Mouse (Mus musculus): ENCODE measurements around the gene Stam2.

Stam2 gene

GRCm38 (mm10) chr2:52668480-52668879 lies 73.6 kb downstream of the Stam2 start:
- no peak for ATAC-seq (ENCODE audit: insufficient number of reproducible peaks, low FRiP score, low TSS enrichment)

DNA sequence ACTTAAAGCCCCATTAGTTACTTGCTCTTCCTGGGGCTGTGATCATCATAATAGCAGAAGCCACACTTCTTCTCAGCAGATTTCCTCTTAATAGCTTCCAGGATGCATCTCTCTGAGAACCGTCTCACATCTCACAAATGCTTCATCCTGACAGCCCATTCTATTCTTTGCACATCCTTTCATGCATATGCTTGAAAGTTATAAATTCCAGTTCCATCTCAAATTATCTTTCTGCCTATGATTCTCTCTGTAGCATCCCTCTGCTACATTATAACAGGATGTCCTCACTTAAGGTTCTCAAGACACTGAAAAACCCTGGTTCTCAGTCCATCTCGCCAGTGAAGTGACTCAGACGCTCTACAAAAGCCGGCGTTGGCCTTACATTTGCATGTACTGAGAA lies 85.4 kb downstream of the Stam2 start:
- no peak for ATAC-seq (ENCODE audit: insufficient number of reproducible peaks, low FRiP score, low TSS enrichment)

GRCm38 (mm10) chr2:52654541-52654940 lies 87.5 kb downstream of the Stam2 start:
- no peak for ATAC-seq (ENCODE audit: insufficient number of reproducible peaks, low FRiP score, low TSS enrichment)

- no peak for ATAC-seq (ENCODE audit: insufficient number of reproducible peaks, low FRiP score, low TSS enrichment)
These were observed 90.5 kb downstream of the Stam2 start for GRCm38 (mm10) chr2:52651547-52651946.

GRCm38 (mm10) chr2:52647255-52647998 lies 94.7 kb downstream of the Stam2 start:
- ATAC-seq (ENCODE audit: insufficient number of reproducible peaks, low FRiP score, low TSS enrichment) = peak; percentile 32; the same call in 1 of the 2 replicates

- no peak for ATAC-seq (ENCODE audit: insufficient number of reproducible peaks, low FRiP score, low TSS enrichment)
These were observed 98.4 kb downstream of the Stam2 start for GRCm38 (mm10) chr2:52643657-52644056.

All from cerebellum, adult (tissue).